Mouse (Mus musculus): ENCODE results near the gene Lsp1. TPM values are rescaled to one million over a fixed set of nuclear protein-coding genes. Genes with fewer than 3 reads are reported as not detected.

Lsp1 gene
- polyA plus RNA-seq, 2 experiments: 45.8 to 102 TPM

- no peak overlapping the region for H3K9ac ChIP-seq (ENCODE audit: low read depth, low read length, severe bottlenecking)
- DNase-seq (ENCODE audit: low spot score) (no peak), ATAC-seq (ENCODE audit: low FRiP score, low read depth) (no peak)
- 0 out of 2 replicates have a peak overlapping the region, but pooled peaks have one; percentile 13 for H3K27ac ChIP-seq (replicated peaks; ENCODE audit: low read depth, low read length)
- H3K4me1 ChIP-seq (ENCODE audit: control insufficient read depth, insufficient read depth, low read length): peaks cover 43% of the 10 kb centered on the region
- H3K4me3 ChIP-seq (replicated peaks; ENCODE audit: low read length): 0 out of 2 replicates have a peak overlapping the region, but pooled peaks have one; percentile 10
- no peaks in the 10 kb centered on the region for H3K9me3 ChIP-seq (ENCODE audit: control insufficient read depth, low read length)
- 92% methylated on average over 4 of the region's 4 CpGs for WGBS
- H3K4me2 ChIP-seq (replicated peaks; ENCODE audit: low read depth, low read length, severe bottlenecking): peak overlapping the region; percentile 44
- H3K27me3 ChIP-seq (ENCODE audit: control insufficient read depth, insufficient read depth, low read length): no peaks in the 10 kb centered on the region
- H3K36me3 ChIP-seq (ENCODE audit: control insufficient read depth, insufficient read depth, low read length): no peaks in the 10 kb centered on the region
- no peak for TF ChIP-seq POLR2A (IDR thresholded peaks at IDR 0.05; ENCODE audit: borderline replicate concordance, extremely low read depth, insufficient read depth, insufficient read length)
Measured at GRCm38 (mm10) chr7:142472936-142473335, 12.3 kb downstream of the Lsp1 start.

GRCm38 (mm10) chr7:142473476-142473875 lies 12.9 kb downstream of the Lsp1 start:
- Histone ChIP-seq H3K9ac (ENCODE audit: low read depth, low read length, severe bottlenecking) (no peak overlapping the region), H3K27ac (replicated peaks; ENCODE audit: low read depth, low read length) (0 out of 2 replicates have a peak overlapping the region, but pooled peaks have one; percentile 2), H3K27me3 (ENCODE audit: control insufficient read depth, insufficient read depth, low read length) (no peaks in the 10 kb centered on the region), H3K36me3 (ENCODE audit: control insufficient read depth, insufficient read depth, low read length) (no peaks in the 10 kb centered on the region), H3K4me2 (replicated peaks; ENCODE audit: low read depth, low read length, severe bottlenecking) (0 out of 2 replicates have a peak overlapping the region, but pooled peaks have one; percentile 44), H3K4me3 (replicated peaks; ENCODE audit: low read length) (no peak overlapping the region), H3K9me3 (ENCODE audit: control insufficient read depth, low read length) (no peaks in the 10 kb centered on the region), H3K4me1 (ENCODE audit: control insufficient read depth, insufficient read depth, low read length) (peaks cover 43% of the 10 kb centered on the region)
- WGBS: 92% methylated on average over 2 of the region's 2 CpGs
- DNase-seq (ENCODE audit: low spot score) (no peak), ATAC-seq (ENCODE audit: low FRiP score, low read depth) (no peak)
- TF ChIP-seq POLR2A (IDR thresholded peaks at IDR 0.05; ENCODE audit: borderline replicate concordance, extremely low read depth, insufficient read depth, insufficient read length): no peak

- no peak for TF ChIP-seq POLR2A (IDR thresholded peaks at IDR 0.05; ENCODE audit: borderline replicate concordance, extremely low read depth, insufficient read depth, insufficient read length)
- Histone ChIP-seq H3K9me3 (ENCODE audit: control insufficient read depth, low read length) (no peaks in the 10 kb centered on the region), H3K27ac (replicated peaks; ENCODE audit: low read depth, low read length) (0 out of 2 replicates have a peak overlapping the region, but pooled peaks have one; percentile 13), H3K36me3 (ENCODE audit: control insufficient read depth, insufficient read depth, low read length) (no peaks in the 10 kb centered on the region), H3K4me2 (replicated peaks; ENCODE audit: low read depth, low read length, severe bottlenecking) (peak overlapping the region; percentile 14; the same call in 1 of the 2 replicates), H3K27me3 (ENCODE audit: control insufficient read depth, insufficient read depth, low read length) (no peaks in the 10 kb centered on the region), H3K4me3 (replicated peaks; ENCODE audit: low read length) (no peak overlapping the region), H3K9ac (ENCODE audit: low read depth, low read length, severe bottlenecking) (peak overlapping the region; percentile 18; the same call in 1 of the 2 replicates), H3K4me1 (ENCODE audit: control insufficient read depth, insufficient read depth, low read length) (peaks cover 43% of the 10 kb centered on the region)
- ATAC-seq (ENCODE audit: low FRiP score, low read depth) (no peak), DNase-seq (ENCODE audit: low spot score) (no peak)
- WGBS: 66% methylated on average over 12 of the region's 14 CpGs
Measured at GRCm38 (mm10) chr7:142474799-142475198, 14.2 kb downstream of the Lsp1 start.

- WGBS: 66% methylated on average over 7 of the region's 7 CpGs
- Histone ChIP-seq H3K4me3 (replicated peaks; ENCODE audit: low read length) (no peak overlapping the region), H3K9ac (ENCODE audit: low read depth, low read length, severe bottlenecking) (no peak overlapping the region), H3K27ac (replicated peaks; ENCODE audit: low read depth, low read length) (0 out of 2 replicates have a peak overlapping the region, but pooled peaks have one; percentile 13), H3K9me3 (ENCODE audit: control insufficient read depth, low read length) (no peaks in the 10 kb centered on the region), H3K36me3 (ENCODE audit: control insufficient read depth, insufficient read depth, low read length) (no peaks in the 10 kb centered on the region), H3K4me2 (replicated peaks; ENCODE audit: low read depth, low read length, severe bottlenecking) (no peak overlapping the region), H3K27me3 (ENCODE audit: control insufficient read depth, insufficient read depth, low read length) (no peaks in the 10 kb centered on the region), H3K4me1 (ENCODE audit: control insufficient read depth, insufficient read depth, low read length) (peaks cover 41% of the 10 kb centered on the region)
- ATAC-seq (ENCODE audit: low FRiP score, low read depth) (no peak), DNase-seq (ENCODE audit: low spot score) (no peak)
- no peak for TF ChIP-seq POLR2A (IDR thresholded peaks at IDR 0.05; ENCODE audit: borderline replicate concordance, extremely low read depth, insufficient read depth, insufficient read length)
Measured at GRCm38 (mm10) chr7:142475641-142476040, 15.0 kb downstream of the Lsp1 start.

GRCm38 (mm10) chr7:142476271-142476670 lies 15.7 kb downstream of the Lsp1 start:
- Histone ChIP-seq H3K27ac (replicated peaks; ENCODE audit: low read depth, low read length) (0 out of 2 replicates have a peak overlapping the region, but pooled peaks have one; percentile 14), H3K36me3 (ENCODE audit: control insufficient read depth, insufficient read depth, low read length) (no peaks in the 10 kb centered on the region), H3K4me2 (replicated peaks; ENCODE audit: low read depth, low read length, severe bottlenecking) (no peak overlapping the region), H3K9me3 (ENCODE audit: control insufficient read depth, low read length) (no peaks in the 10 kb centered on the region), H3K4me3 (replicated peaks; ENCODE audit: low read length) (no peak overlapping the region), H3K27me3 (ENCODE audit: control insufficient read depth, insufficient read depth, low read length) (no peaks in the 10 kb centered on the region), H3K9ac (ENCODE audit: low read depth, low read length, severe bottlenecking) (no peak overlapping the region), H3K4me1 (ENCODE audit: control insufficient read depth, insufficient read depth, low read length) (peaks cover 41% of the 10 kb centered on the region)
- ATAC-seq (ENCODE audit: low FRiP score, low read depth) (no peak), DNase-seq (ENCODE audit: low spot score) (no peak)
- TF ChIP-seq POLR2A (IDR thresholded peaks at IDR 0.05; ENCODE audit: borderline replicate concordance, extremely low read depth, insufficient read depth, insufficient read length): no peak
- WGBS: 79% methylated on average over 5 of the region's 5 CpGs
